Mouse (Mus musculus) midbrain, embryonic 11.5 days (tissue): ENCODE results near the gene Herc4. TPM values are rescaled to one million over a fixed set of nuclear protein-coding genes. Genes with fewer than 3 reads are reported as not detected.
A peak's percentile ranks its signal among the peaks of the same experiment; 100 is the strongest.

Experiments used
- ATAC-seq: fragments of 200-750 bp; cut with Nextera tagmentation; 2 replicates; pipeline ENCODE4 v1.8.0; 2017; ENCODE audit warnings: moderate TSS enrichment, moderate library complexity; ENCODE audit not compliant: low FRiP score
- DNase-seq: peaks from one replicate; pipeline ENCODE4 v3.0.0; 2015; ENCODE audit warnings: low spot score; ENCODE audit errors: missing footprints
- H3K27ac ChIP-seq: fragments of 300-500 bp; sonication (generic); 2 replicates; pipeline ENCODE4 v1.5.1; 2014; ENCODE audit warnings: low read depth, low read length
- H3K27me3 ChIP-seq: fragments of 300-500 bp; sonication (generic); 2 replicates; pipeline ENCODE4 v1.6.1; 2014; ENCODE audit warnings: mild to moderate bottlenecking, low read length, moderate library complexity, mixed read lengths; ENCODE audit not compliant: control insufficient read depth, insufficient read depth
- H3K36me3 ChIP-seq: fragments of 300-500 bp; sonication (generic); 2 replicates; pipeline ENCODE4 v1.6.1; 2014; ENCODE audit warnings: mild to moderate bottlenecking, low read length, moderate library complexity, mixed read lengths; ENCODE audit not compliant: control insufficient read depth, insufficient read depth
- H3K4me1 ChIP-seq: fragments of 300-500 bp; sonication (generic); 2 replicates; pipeline ENCODE4 v1.6.1; 2014; ENCODE audit warnings: low read length; ENCODE audit not compliant: control insufficient read depth, insufficient read depth
- H3K4me2 ChIP-seq: fragments of 300-500 bp; sonication (generic); 2 replicates; pipeline ENCODE4 v1.6.1; 2014; ENCODE audit warnings: mild to moderate bottlenecking, moderate library complexity
- H3K4me3 ChIP-seq: fragments of 300-500 bp; sonication (generic); 2 replicates; pipeline ENCODE4 v1.5.1; 2014; ENCODE audit warnings: low read depth, low read length
- H3K9ac ChIP-seq: fragments of 300-500 bp; sonication (generic); 2 replicates; pipeline ENCODE4 v1.6.1; 2014; ENCODE audit warnings: low read length
- H3K9me3 ChIP-seq: fragments of 300-500 bp; sonication (generic); 2 replicates; pipeline ENCODE4 v1.6.1; 2016; ENCODE audit warnings: low read length; ENCODE audit not compliant: control insufficient read depth
- WGBS: fragments of 180-500 bp; shearing (Covaris S2); extraction: QIAGEN DNeasy Blood & Tissue Kit; methylation state at CpG from one replicate; pipeline ENCODE4 v1.1.7; 2014; 5-methylcytosine and 5-hydroxymethylcytosine counted together
- polyA plus RNA-seq: library from polyadenylated mRNA; unstranded; fragments of >200 nt; fragmentation: Nextera tagmentation; extraction: Ambion mirVana; gene quantifications from 2 replicates; pipeline ENCODE4 v1.2.1, GENCODE M21; 2014

Herc4 gene
- polyA plus RNA-seq, 1 experiment from 2014 or later, result 54.6 TPM

DNA sequence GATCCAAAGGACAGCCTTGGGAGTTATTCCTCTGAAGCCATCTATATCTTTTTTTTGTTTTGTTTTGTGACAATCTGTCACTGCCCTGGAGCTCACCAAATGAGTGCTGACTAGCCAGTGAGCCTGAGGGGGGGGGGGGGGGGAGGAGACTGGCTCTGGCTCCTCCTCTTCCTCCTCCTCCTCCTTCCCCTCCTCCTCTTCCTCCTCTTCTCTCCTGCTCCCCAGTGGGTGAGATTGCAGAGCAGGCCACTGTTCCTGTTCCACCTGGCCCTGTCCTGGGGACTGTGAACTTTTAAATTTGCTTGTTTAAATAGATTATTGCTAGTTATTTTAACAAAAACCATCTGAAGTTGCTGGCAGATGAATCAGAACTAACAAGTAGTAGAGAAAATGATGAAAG lies 28.8 kb downstream of the Herc4 start:
- DNase-seq (no peak), ATAC-seq (no peak)
- Histone ChIP-seq H3K36me3 (peaks cover 4% of the 10 kb centered on the region; the same call in 1 of the 2 replicates), H3K27ac (no peak overlapping the region), H3K4me1 (no peaks in the 10 kb centered on the region), H3K27me3 (no peaks in the 10 kb centered on the region), H3K4me3 (no peak overlapping the region), H3K4me2 (no peak overlapping the region), H3K9me3 (no peaks in the 10 kb centered on the region), H3K9ac (no peak overlapping the region)

GRCm38 (mm10) chr10:63272868-63273267 lies 29.3 kb downstream of the Herc4 start:
- no peaks in the 10 kb centered on the region for H3K27me3 ChIP-seq
- no peak for ATAC-seq
- no peaks in the 10 kb centered on the region for H3K4me1 ChIP-seq
- WGBS, result 90% methylated on average over 5 of the region's 5 CpGs
- H3K4me3 ChIP-seq, result no peak overlapping the region
- no peak overlapping the region for H3K27ac ChIP-seq
- H3K9me3 ChIP-seq, result no peaks in the 10 kb centered on the region
- no peak for DNase-seq
- peaks cover 4% of the 10 kb centered on the region; the same call in 1 of the 2 replicates for H3K36me3 ChIP-seq
- no peak overlapping the region for H3K4me2 ChIP-seq
- no peak overlapping the region for H3K9ac ChIP-seq

DNA sequence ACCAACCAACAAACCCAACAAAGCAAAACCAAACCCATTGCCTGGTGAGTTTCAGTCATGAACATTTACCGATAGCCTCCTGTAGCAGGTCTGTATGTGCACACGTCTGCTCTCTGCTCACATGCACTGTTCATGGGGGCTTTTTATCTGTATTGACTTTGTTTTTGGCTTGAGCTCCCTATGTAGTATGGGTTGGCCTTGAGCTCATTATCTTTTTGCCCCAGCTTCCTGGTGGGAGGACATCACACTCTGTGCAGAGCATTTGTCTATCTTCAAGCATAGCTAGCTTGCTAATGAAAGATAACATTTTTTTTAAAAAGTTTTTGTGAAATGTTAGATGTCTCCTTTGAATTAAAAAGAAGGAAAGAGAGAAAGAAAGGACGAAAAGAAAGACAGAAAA lies 33.4 kb downstream of the Herc4 start:
- Histone ChIP-seq H3K4me1 (no peaks in the 10 kb centered on the region), H3K27ac (no peak overlapping the region), H3K9ac (no peak overlapping the region), H3K4me3 (no peak overlapping the region), H3K4me2 (no peak overlapping the region), H3K36me3 (no peaks in the 10 kb centered on the region), H3K27me3 (no peaks in the 10 kb centered on the region), H3K9me3 (no peaks in the 10 kb centered on the region)
- ATAC-seq (no peak), DNase-seq (no peak)
- 91% methylated on average over 3 of the region's 3 CpGs for WGBS

GRCm38 (mm10) chr10:63279851-63280250 lies 36.2 kb downstream of the Herc4 start:
- no peak for ATAC-seq
- no peaks in the 10 kb centered on the region for H3K4me1 ChIP-seq

DNA sequence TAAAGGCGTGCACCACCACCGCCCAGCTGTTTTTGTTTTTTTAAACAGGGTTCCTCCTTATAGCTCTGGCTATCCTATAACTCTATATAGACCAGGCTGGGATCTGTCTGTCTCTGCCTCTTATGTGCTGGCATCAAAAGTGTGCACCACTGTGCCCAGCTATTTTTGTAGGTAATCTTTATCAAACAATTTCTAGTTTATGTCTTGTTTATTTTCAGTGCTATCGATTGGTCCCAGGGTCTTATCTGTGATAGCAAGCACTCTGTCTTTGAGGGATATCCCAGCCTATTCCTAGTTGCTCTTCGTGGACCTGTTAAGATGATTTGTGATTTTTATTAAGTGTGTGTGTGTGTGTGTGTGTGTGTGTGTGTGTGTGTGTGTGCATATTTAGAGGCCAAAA lies 38.8 kb downstream of the Herc4 start:
- H3K27ac ChIP-seq, result no peak overlapping the region
- ATAC-seq (no peak), DNase-seq (no peak)
- no peaks in the 10 kb centered on the region for H3K9me3 ChIP-seq
- no peak overlapping the region for H3K4me2 ChIP-seq
- 88% methylated on average over 4 of the region's 4 CpGs for WGBS
- no peak overlapping the region for H3K9ac ChIP-seq
- no peaks in the 10 kb centered on the region for H3K27me3 ChIP-seq
- H3K36me3 ChIP-seq, result peaks cover 7% of the 10 kb centered on the region
- no peaks in the 10 kb centered on the region for H3K4me1 ChIP-seq
- no peak overlapping the region for H3K4me3 ChIP-seq

More at GRCm38 (mm10) chr10:63279851-63280250, 36.2 kb downstream of the Herc4 start:
- H3K27ac ChIP-seq, result no peak overlapping the region
- no peaks in the 10 kb centered on the region for H3K9me3 ChIP-seq
- peaks cover 3% of the 10 kb centered on the region; the same call in 1 of the 2 replicates for H3K36me3 ChIP-seq
- no peaks in the 10 kb centered on the region for H3K27me3 ChIP-seq
- WGBS, result 96% methylated on average over 3 of the region's 3 CpGs
- no peak overlapping the region for H3K4me2 ChIP-seq
- no peak overlapping the region for H3K4me3 ChIP-seq
- no peak overlapping the region for H3K9ac ChIP-seq
- no peak for DNase-seq

DNA sequence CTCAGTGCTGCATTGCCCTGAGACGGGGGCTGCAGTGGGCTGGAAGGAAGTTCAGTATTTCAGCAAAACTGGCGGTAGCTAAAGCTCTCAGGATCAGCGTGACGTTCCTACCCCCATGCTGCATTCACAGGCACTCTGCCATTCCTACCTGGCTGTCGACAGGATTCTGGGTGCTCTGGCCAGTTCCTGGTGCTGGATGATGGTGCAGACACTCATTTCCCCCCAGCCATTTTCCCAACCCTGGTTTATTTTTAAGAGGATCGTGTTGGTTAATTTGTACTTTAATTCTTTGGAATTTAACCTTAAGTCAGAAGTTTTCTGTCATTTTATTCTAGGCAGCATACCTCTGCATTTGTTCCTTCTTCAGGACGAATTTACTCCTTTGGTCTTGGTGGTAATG lies 39.2 kb downstream of the Herc4 start:
- peaks cover 7% of the 10 kb centered on the region for H3K36me3 ChIP-seq
- H3K9me3 ChIP-seq, result no peaks in the 10 kb centered on the region
- no peak overlapping the region for H3K9ac ChIP-seq
- WGBS, result 91% methylated on average over 7 of the region's 7 CpGs
- H3K4me3 ChIP-seq, result no peak overlapping the region
- DNase-seq (peak; percentile 57), ATAC-seq (no peak)
- no peaks in the 10 kb centered on the region for H3K27me3 ChIP-seq
- no peak overlapping the region for H3K27ac ChIP-seq
- no peaks in the 10 kb centered on the region for H3K4me1 ChIP-seq
- H3K4me2 ChIP-seq, result no peak overlapping the region

DNA sequence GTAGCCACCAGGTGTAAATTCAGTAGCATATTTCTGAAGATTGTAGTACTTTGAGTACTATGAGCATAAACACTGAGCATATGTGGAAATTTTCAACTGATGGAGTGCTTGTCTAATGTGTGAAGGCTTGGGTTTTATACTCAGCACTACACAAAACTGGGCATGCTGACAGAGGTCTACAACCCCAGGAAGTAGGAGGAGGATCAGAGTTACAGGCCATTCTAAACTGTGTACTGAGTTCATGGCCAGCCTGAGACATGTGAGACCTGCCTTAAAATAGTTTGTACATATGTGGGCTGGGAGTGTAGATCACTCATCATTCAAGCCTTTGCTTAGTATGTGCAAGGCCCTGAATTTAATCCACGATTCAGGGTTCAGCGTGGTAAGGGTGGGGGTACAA lies 58.7 kb downstream of the Herc4 start:
- Histone ChIP-seq H3K27ac (no peak overlapping the region), H3K4me3 (no peak overlapping the region), H3K4me2 (no peak overlapping the region), H3K9ac (no peak overlapping the region), H3K36me3 (peaks cover 12% of the 10 kb centered on the region), H3K9me3 (no peaks in the 10 kb centered on the region), H3K4me1 (no peaks in the 10 kb centered on the region), H3K27me3 (no peaks in the 10 kb centered on the region)
- ATAC-seq (no peak), DNase-seq (no peak)
- WGBS, result 96% methylated on average over 2 of the region's 2 CpGs

GRCm38 (mm10) chr10:63308582-63309366 lies 65.2 kb downstream of the Herc4 start:
- Histone ChIP-seq H3K9me3 (no peaks in the 10 kb centered on the region), H3K27me3 (no peaks in the 10 kb centered on the region), H3K4me2 (no peak overlapping the region), H3K36me3 (peaks cover 20% of the 10 kb centered on the region), H3K4me3 (no peak overlapping the region), H3K9ac (no peak overlapping the region), H3K27ac (no peak overlapping the region), H3K4me1 (no peaks in the 10 kb centered on the region)
- ATAC-seq, result peak; percentile 78; the same call in 1 of the 2 replicates
- DNase-seq, result peak; percentile 98
- 40% methylated on average over 10 of the region's 10 CpGs for WGBS

- ATAC-seq, result no peak
- H3K36me3 ChIP-seq, result peaks cover 12% of the 10 kb centered on the region
- no peak overlapping the region for H3K9ac ChIP-seq
- no peak for DNase-seq
- H3K4me3 ChIP-seq, result no peak overlapping the region
- WGBS, result 88% methylated on average over 1 of the region's 1 CpGs
- H3K4me2 ChIP-seq, result no peak overlapping the region
- no peaks in the 10 kb centered on the region for H3K27me3 ChIP-seq
- no peaks in the 10 kb centered on the region for H3K9me3 ChIP-seq
- H3K4me1 ChIP-seq, result no peaks in the 10 kb centered on the region
- H3K27ac ChIP-seq, result no peak overlapping the region
Observed at GRCm38 (mm10) chr10:63313726-63314125, 70.1 kb downstream of the Herc4 start.
